Mouse (Mus musculus) left cerebral cortex, postnatal 10 days (tissue): ENCODE data around the gene Cep112. TPM values are rescaled to one million over a fixed set of nuclear protein-coding genes. Genes with fewer than 3 reads are reported as not detected.

Experiments used
- DNase-seq, 2 experiments: peaks; one replicate each; pipeline ENCODE4 v3.0.0; 2021 to 2022; ENCODE audit warnings: low spot score in 2 of 2, mixed read lengths in 1 of 2; ENCODE audit errors: extremely low spot score in 1 of 2
- intact Hi-C: fragments of 180-260 bp; cut with DNase I; formaldehyde crosslinking; loops from one replicate; pipeline ENCODE4 v1.15.1; 2025
- total RNA-seq, 2 experiments: library from RNA; stranded (reverse); gene quantifications; 2 replicates each; pipeline ENCODE4 v1.2.3; 2021

Gene Cep112
- total RNA-seq, 2 experiments from 2014 or later = 8.0 to 10.4 TPM

DNA sequence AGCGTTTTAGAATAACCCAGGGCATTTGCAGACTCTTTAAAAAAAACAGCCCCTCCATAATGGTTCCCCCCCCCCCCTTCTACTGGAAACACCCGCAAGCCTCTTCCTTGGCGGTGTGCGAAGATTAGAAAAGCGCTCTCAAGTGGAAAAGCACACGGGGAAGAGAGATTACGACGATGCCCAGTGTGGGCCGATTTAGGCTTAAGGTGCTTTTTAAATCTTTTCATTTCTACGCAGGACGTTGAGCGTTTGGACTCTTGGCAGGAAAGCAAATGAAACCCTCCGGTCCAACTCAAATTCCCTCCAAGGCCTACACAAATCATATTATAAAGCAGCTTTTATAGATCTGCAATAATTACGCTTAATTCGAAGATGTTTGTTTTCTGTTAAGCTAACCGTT lies 465.6 kb downstream of the Cep112 start:
- no peak for DNase-seq
- intact Hi-C loops = no loop called here

DNA sequence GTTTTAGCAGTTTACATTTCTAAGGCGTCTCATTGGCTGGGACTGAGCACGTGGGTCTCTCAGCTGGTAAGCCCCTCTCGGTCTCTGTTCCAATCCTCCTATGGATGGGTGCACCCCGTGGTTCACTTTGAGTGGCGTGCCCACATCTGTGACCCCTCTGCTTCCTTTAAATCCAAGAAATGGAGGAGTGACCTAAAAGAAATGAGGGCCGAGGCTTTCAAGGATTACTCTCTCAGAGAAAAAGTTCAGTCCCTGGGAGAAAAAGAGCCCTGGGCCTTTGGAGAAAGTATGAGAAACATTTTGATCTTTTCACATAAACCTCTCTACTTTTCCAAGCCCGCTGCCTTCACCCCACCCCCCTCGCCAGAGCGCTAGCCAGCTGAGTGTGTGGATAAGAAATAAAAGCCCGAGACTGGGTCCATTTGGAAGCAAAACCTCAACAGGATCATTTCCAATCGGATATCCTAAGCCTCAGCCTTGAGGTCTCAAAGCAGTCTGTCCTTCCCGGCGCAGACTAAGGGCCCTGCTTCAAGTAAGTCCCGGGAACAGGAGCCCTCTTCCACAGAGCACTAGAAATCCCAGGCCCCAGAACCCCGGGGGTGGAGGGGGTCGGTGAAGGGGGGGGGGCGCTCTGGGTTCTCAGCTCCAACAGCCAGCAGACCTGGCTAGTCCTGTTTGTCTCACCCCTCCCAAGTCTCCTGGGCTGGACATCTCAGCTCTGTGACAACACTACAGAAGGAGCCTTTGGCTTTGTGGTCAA lies 466.3 kb downstream of the Cep112 start:
- peak in 1 of 2 experiments; percentile 57 for DNase-seq
- intact Hi-C loops = no loop called here

GRCm38 (mm10) chr11:108891871-108892380 lies 466.9 kb downstream of the Cep112 start:
- intact Hi-C loops = no loop called here
- DNase-seq = no peak

GRCm38 (mm10) chr11:108892406-108892805 lies 467.4 kb downstream of the Cep112 start:
- intact Hi-C loops = no loop called here
- no peak for DNase-seq

DNA sequence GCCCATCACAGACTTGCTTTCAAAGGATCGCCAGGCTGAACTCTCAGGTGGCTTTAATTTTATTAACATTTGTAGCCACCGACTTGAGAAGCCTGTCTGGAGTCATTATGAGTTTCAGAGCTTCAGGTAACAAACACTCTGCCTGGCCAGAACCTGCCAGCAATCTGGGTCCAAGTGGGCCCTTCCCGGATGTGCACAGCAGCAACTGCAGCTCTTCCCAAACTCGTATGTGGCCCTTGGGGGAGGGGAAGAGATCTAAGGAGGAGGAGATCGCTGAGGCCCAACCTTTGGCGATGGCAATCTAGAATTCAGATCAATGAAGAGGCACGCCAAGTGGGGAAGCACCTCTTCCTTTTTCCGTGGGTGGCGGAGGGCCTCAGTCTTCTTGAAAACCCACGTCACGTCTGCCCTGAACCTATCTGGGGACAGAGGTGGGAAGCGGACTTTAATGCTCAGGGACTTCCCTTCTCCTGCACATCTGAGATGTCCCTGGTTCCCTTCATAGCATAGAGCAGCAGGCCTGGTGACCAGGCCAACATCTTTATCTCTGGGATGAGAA lies 468.3 kb downstream of the Cep112 start:
- no peak for DNase-seq
- intact Hi-C loops = no loop called here

- intact Hi-C loops = no loop called here
- no peak for DNase-seq
Measured at GRCm38 (mm10) chr11:108893855-108894510, 469.0 kb downstream of the Cep112 start.

GRCm38 (mm10) chr11:108897034-108897433 lies 472.0 kb downstream of the Cep112 start:
- intact Hi-C loops = no loop called here
- no peak for DNase-seq

GRCm38 (mm10) chr11:108898063-108898462 lies 473.1 kb downstream of the Cep112 start:
- intact Hi-C loops = no loop called here
- no peak for DNase-seq

GRCm38 (mm10) chr11:108898483-108898882 lies 473.5 kb downstream of the Cep112 start:
- DNase-seq = no peak
- intact Hi-C loops = no loop called here

DNA sequence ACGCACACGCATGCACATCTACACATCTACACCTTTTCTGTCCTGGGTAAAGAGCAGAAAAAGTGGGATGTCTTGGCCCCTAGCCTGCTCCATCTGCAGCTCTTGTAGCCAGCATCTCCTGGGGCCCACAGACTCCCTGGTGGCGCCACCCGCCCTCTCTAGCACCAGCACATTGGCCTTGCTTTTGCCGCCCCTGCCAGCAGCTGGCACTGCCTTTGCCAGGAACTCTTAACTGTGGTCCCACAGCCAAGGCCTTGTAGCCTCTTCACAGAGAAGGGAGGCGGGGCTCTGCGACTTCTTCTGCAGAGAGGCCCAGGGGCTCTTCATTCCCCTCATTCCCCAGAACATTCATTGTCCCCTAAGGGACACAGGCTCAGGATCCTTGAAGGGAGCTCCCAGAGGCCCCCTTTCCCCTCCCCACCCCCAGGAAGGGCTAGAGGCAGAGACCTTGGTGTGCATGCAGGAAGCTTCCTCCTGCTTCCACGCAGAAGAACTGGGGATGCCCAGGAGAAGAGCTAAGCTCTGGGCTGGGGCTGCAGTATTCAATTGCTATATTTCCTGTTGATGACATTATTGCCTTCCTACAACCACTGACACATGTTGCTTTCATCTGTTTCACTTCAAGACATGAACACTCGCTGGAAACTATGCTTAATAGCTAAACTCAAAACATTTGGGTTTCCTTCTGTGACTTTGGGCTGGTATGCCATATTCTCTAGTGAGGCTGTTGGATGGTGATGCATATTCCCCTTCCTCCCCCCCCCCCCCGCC lies 475.9 kb downstream of the Cep112 start:
- peak; percentile 58 to 59 for DNase-seq
- intact Hi-C loops = no loop called here

- intact Hi-C loops = no loop called here
Measured at GRCm38 (mm10) chr11:108901670-108902069, 476.7 kb downstream of the Cep112 start.

GRCm38 (mm10) chr11:108902303-108902702 lies 477.3 kb downstream of the Cep112 start:
- intact Hi-C loops = no loop called here
- no peak for DNase-seq

More at GRCm38 (mm10) chr11:108901670-108902069, 476.7 kb downstream of the Cep112 start:
- no peak for DNase-seq

- intact Hi-C loops = no loop called here
- DNase-seq = no peak
Measured at GRCm38 (mm10) chr11:108906590-108907254, 481.7 kb downstream of the Cep112 start.

- peak in 1 of 2 experiments; percentile 35 for DNase-seq
- intact Hi-C loops = no loop called here
Measured at GRCm38 (mm10) chr11:108909396-108910195, 484.6 kb downstream of the Cep112 start.
